Mouse (Mus musculus): Measurements from ENCODE around the gene Tuba3a.

The Tuba3a gene

GRCm38 (mm10) chr6:125264219-125264618 lies 21.6 kb downstream of the Tuba3a start:
- no peak for DNase-seq

- DNase-seq, result no peak
These were observed 25.8 kb downstream of the Tuba3a start for GRCm38 (mm10) chr6:125260006-125260555.

GRCm38 (mm10) chr6:125256222-125256966 lies 29.4 kb downstream of the Tuba3a start:
- DNase-seq, result peak in 1 of 2 experiments; percentile 31

GRCm38 (mm10) chr6:125255516-125256044 lies 30.3 kb downstream of the Tuba3a start:
- no peak for DNase-seq

- peak in 1 of 2 experiments; percentile 36 for DNase-seq
These were observed 31.8 kb downstream of the Tuba3a start for GRCm38 (mm10) chr6:125253863-125254715.

GRCm38 (mm10) chr6:125252711-125253110 lies 33.1 kb downstream of the Tuba3a start:
- DNase-seq, result no peak

GRCm38 (mm10) chr6:125252285-125252684 lies 33.6 kb downstream of the Tuba3a start:
- no peak for DNase-seq

- DNase-seq, result no peak
These were observed 41.3 kb downstream of the Tuba3a start for GRCm38 (mm10) chr6:125244551-125244950.

- no peak for DNase-seq
These were observed 44.3 kb downstream of the Tuba3a start for GRCm38 (mm10) chr6:125241566-125241965.

- no peak for DNase-seq
These were observed 45.2 kb downstream of the Tuba3a start for GRCm38 (mm10) chr6:125240617-125241016.

GRCm38 (mm10) chr6:125239547-125239946 lies 46.3 kb downstream of the Tuba3a start:
- no peak for DNase-seq

GRCm38 (mm10) chr6:125238396-125238795 lies 47.4 kb downstream of the Tuba3a start:
- no peak for DNase-seq

GRCm38 (mm10) chr6:125237421-125237820 lies 48.4 kb downstream of the Tuba3a start:
- no peak for DNase-seq

- no peak for DNase-seq
These were observed 49.1 kb downstream of the Tuba3a start, which contains the start of gene Cd27 for GRCm38 (mm10) chr6:125236782-125237181. Cd27 (minus strand) TSS chr6:125237010.

GRCm38 (mm10) chr6:125236341-125236740 lies 49.5 kb downstream of the Tuba3a start:
- no peak for DNase-seq

GRCm38 (mm10) chr6:125234520-125234828 lies 51.4 kb downstream of the Tuba3a start:
- no peak for DNase-seq

GRCm38 (mm10) chr6:125233816-125234519 lies 51.9 kb downstream of the Tuba3a start:
- DNase-seq, result no peak

- no peak for DNase-seq
These were observed 53.3 kb downstream of the Tuba3a start for GRCm38 (mm10) chr6:125232516-125232915.

- DNase-seq, result peak in 1 of 2 experiments; percentile 26
These were observed 53.8 kb downstream of the Tuba3a start for GRCm38 (mm10) chr6:125232045-125232437.

GRCm38 (mm10) chr6:125231117-125232044 lies 54.5 kb downstream of the Tuba3a start, which contains the start of gene Tapbpl:
Tapbpl (minus strand) TSS chr6:125231860.
- peak; percentile 68 to 76 for DNase-seq

GRCm38 (mm10) chr6:125230571-125230970 lies 55.3 kb downstream of the Tuba3a start:
- no peak for DNase-seq
